Mouse (Mus musculus) duodenum, adult 2 months (tissue): ENCODE measurements around the gene Tmed8. TPM values are rescaled to one million over a fixed set of nuclear protein-coding genes. Genes with fewer than 3 reads are reported as not detected.

Experiments used
- polyA plus RNA-seq: library from polyadenylated mRNA; depleted of rRNA; stranded (reverse); fragments of >200 nt; gene quantifications from 2 replicates; pipeline ENCODE4 v1.2.3, GENCODE M21; 2012; ENCODE audit warnings: low replicate concordance; rRNA removed

Gene Tmed8
- 0.31 and 0.55 TPM in 2 replicates for polyA plus RNA-seq

DNA sequence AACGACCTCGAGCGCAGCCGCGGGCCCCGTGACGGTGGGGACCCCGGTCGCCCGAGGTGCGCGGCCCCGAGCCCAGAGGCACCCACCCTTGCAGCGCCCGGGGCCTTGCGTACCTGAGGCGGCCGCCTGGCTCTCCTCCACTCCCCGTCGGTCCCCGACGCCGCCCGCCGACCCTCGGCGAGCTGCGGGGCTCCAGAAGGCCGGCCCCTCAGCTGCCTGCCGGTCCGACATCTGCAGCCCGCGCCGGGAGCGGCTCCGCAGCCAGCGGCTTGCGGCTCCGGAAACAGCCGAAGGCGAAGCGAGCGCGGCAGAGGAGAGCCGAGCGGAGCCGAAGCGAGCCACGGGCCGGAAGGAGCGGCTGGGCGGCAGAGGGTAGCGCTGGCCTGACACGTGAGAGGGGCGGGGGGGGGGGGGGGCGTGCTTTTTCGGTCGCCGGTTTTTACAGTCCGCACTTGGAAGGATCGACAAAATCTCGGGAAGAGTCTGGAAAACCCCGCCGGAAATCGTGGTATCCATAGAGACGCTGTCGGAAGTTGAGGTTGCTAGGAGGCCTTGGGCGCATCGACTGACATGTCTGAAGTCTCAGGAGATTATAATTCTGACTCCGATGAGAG, at the start of gene Tmed8:
Gene Tmed8, minus strand, starts transcription at position 482 of the 614 bp plus-strand sequence.

DNA sequence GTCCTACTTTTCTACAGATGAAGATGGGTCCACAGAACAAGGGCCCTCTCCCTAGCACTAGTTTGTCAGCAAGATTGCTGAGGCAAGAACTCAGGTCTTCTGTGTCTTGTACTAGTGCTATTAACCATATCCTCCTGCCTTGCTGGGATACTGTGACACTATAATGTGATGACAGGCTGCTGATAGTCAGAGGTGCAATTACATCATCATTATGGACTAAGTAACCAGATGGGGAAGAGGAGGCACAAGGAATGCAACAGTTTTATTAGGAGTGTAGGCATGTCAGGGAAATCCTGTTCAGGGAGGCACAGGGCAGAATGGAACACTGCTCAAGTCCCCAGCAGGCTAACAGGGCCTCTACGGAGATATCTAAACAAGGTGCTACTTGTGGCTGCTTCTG, 38.4 kb upstream of the Tmed8 start, which contains the start of gene Noxred1:
Gene Noxred1, minus strand, starts transcription at position 101 of the 400 bp plus-strand sequence.

DNA sequence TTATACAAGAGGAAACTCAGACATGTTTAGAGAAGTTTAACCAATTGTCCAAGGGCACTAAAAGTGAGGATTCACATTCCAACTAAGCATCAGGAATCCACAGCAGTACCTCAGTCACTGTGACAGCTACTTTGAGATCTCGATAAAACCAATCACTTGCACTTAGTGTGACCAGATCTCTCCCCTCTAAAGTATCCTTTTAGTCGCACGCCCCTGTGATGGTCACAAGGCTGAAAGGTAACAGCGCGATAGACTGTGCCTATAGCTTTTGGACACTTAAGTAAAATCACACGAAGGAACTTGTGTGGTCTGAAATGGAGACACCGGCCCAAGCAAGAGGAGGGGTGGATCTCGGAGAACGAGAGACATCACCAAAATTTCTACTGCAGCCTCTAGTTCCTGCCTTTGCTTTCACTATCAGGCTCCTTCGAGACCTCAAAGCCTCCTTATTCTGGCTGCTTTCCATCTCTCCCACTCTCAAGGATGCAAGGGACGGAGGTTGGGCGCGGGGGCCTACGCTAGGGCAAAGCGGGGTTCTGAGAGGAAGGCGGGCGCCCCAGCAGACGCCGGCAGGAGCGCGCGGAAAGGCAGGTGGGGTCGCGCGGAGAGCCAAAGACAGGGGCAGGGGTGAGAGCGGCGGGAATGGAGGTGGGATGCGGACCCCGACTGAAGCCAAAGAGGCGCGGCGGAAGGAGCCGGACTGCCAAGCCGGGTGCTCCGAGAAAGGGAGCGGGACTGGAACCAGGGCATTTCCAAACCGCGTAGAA, 865 bp downstream of the Tmed8 start, which contains the start of gene Samd15:
Gene Samd15, plus strand, starts transcription at position 518 of the 767 bp plus-strand sequence.

DNA sequence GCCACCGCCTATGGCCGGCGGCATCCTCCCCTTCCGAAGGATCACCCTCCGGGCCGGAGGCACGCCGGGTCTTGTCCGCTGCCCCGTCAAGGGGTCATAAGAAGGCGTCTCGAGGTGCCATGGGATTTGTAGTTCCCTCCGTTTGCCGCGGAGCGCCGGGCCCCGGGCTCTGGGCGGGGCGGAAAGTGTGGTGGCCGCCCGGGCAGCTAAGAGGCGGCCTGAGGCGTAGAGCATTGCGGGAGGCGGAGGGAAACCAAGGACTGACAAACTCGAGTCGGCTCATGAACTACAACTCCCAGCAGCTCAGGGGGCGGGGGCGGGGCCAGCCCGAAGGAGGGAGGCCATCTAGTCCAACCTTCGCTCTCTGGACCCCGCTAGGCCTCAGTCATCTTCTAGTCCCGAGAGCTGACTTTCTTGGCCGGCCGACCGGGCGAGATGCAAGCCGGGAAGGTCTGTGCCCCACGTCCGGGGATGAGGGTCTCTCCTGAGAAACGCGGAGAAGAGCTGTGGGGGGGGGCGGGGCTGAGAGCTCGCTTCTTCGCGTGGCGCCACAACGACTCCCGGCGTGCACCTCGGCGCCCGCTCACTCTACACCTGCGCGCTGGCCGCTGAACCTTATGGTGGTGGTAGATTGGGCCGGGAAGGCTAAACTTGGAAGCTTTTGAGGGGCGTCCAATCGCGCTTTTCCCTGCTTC, 52.7 kb downstream of the Tmed8 start, which contains the start of gene Pomt2:
Gene Pomt2, minus strand, starts transcription at position 574 of the 695 bp plus-strand sequence.

DNA sequence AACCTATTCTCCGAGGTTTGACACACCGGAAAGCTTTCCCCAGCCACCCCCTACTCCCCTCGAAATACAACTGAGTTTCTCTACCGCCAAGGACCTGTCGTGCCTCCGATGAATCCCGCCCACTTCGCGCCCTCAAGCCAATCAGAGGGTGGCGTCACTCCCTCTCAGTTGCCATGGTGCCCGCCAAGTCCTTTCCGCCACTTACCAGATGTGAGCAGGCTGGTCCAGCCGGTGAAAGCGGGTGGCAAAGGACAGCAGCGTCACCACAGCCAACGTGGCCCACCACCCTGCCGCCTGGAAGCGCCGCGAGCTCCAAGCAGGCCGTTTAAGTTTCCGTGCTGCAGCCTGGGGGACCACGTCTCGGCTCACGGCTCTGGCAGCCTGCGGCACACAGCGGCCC, 53.3 kb downstream of the Tmed8 start, which contains the start of gene Gstz1:
Gene Gstz1, plus strand, starts transcription at position 200 of the 400 bp plus-strand sequence.

Other genes starting within 250 kb of the Tmed8 start
- not detected in 2 replicates for gene Zdhhc22, start 210.0 kb downstream of the Tmed8 start, polyA plus RNA-seq
- gene Tmem63c, start 179.1 kb downstream of the Tmed8 start, polyA plus RNA-seq = 0.09 and 0.28 TPM in 2 replicates
- gene Ngb, start 97.9 kb downstream of the Tmed8 start, polyA plus RNA-seq = 3.3 and 3.7 TPM in 2 replicates
- 31.7 and 33.0 TPM in 2 replicates for gene Gstz1, start 53.3 kb downstream of the Tmed8 start, polyA plus RNA-seq
- 4.8 and 7.1 TPM in 2 replicates for gene Pomt2, start 52.5 kb downstream of the Tmed8 start, polyA plus RNA-seq
- not detected in 2 replicates for gene Samd15, start 731 bp downstream of the Tmed8 start, polyA plus RNA-seq
- 0.08 and 0.82 TPM in 2 replicates for gene Noxred1, start 38.3 kb upstream of the Tmed8 start, polyA plus RNA-seq
- gene Vipas39, start 65.8 kb upstream of the Tmed8 start, polyA plus RNA-seq = 15.0 and 21.8 TPM in 2 replicates
- 16.8 and 18.5 TPM in 2 replicates for gene Ahsa1, start 66.0 kb upstream of the Tmed8 start, polyA plus RNA-seq
- gene Ism2, start 99.3 kb upstream of the Tmed8 start, polyA plus RNA-seq = 0.14 and 0.50 TPM in 2 replicates
- 13.2 and 22.4 TPM in 2 replicates for gene Sptlc2, start 187.9 kb upstream of the Tmed8 start, polyA plus RNA-seq
- 1.3 and 3.9 TPM in 2 replicates for gene Slirp, start 243.4 kb upstream of the Tmed8 start, polyA plus RNA-seq
- 7.4 and 8.3 TPM in 2 replicates for gene Alkbh1, start 243.6 kb upstream of the Tmed8 start, polyA plus RNA-seq